Mouse (Mus musculus) kidney, embryonic 14.5 days (tissue): ENCODE measurements around the gene Stat5a. TPM values are rescaled to one million over a fixed set of nuclear protein-coding genes. Genes with fewer than 3 reads are reported as not detected.
A peak's percentile ranks its signal among the peaks of the same experiment; 100 is the strongest.

Experiments
- ATAC-seq: fragments of 200-750 bp; cut with Nextera tagmentation; 2 replicates; pipeline ENCODE4 v1.8.0; 2017; ENCODE audit warnings: moderate number of reproducible peaks, mild to moderate bottlenecking, moderate TSS enrichment, moderate library complexity; ENCODE audit not compliant: low FRiP score, low TSS enrichment
- H3K27ac ChIP-seq: fragments of 300-500 bp; sonication (generic); 2 replicates; pipeline ENCODE4 v1.5.1; 2014; ENCODE audit warnings: low read depth, mild to moderate bottlenecking, low read length, moderate library complexity, mixed read lengths
- H3K27me3 ChIP-seq: fragments of 300-500 bp; sonication (generic); 2 replicates; pipeline ENCODE4 v1.6.1; 2014; ENCODE audit warnings: mild to moderate bottlenecking, low read length; ENCODE audit not compliant: control insufficient read depth, insufficient read depth
- H3K36me3 ChIP-seq: fragments of 300-500 bp; sonication (generic); 2 replicates; pipeline ENCODE4 v1.6.1; 2014; ENCODE audit warnings: low read length, mixed read lengths; ENCODE audit not compliant: control insufficient read depth, insufficient read depth
- H3K4me1 ChIP-seq: fragments of 300-500 bp; sonication (generic); 2 replicates; pipeline ENCODE4 v1.6.1; 2014; ENCODE audit warnings: low read length, mixed read lengths; ENCODE audit not compliant: control insufficient read depth, insufficient read depth
- H3K4me2 ChIP-seq: fragments of 300-500 bp; sonication (generic); replicated peaks from 2 replicates; pipeline ENCODE4 v1.6.1; 2014; ENCODE audit warnings: low read depth, mild to moderate bottlenecking, low read length
- H3K4me3 ChIP-seq: fragments of 300-500 bp; sonication (generic); 2 replicates; pipeline ENCODE4 v1.5.1; 2014; ENCODE audit warnings: mild to moderate bottlenecking, low read length
- H3K9ac ChIP-seq: fragments of 300-500 bp; sonication (generic); 2 replicates; pipeline ENCODE4 v1.6.1; 2014; ENCODE audit warnings: low read depth, mild to moderate bottlenecking, low read length, moderate library complexity
- H3K9me3 ChIP-seq: fragments of 300-500 bp; sonication (generic); 2 replicates; pipeline ENCODE4 v1.6.1; 2016; ENCODE audit warnings: low read length; ENCODE audit not compliant: control insufficient read depth
- WGBS: fragments of 180-500 bp; shearing (Covaris S2); extraction: QIAGEN DNeasy Blood & Tissue Kit; methylation state at CpG from one replicate; pipeline ENCODE4 v1.1.7; 2014; 5-methylcytosine and 5-hydroxymethylcytosine counted together
- polyA plus RNA-seq: library from polyadenylated mRNA; unstranded; fragments of >200 nt; fragmentation: Nextera tagmentation; extraction: Ambion mirVana; gene quantifications from 2 replicates; pipeline ENCODE4 v1.2.1, GENCODE M21; 2014

Gene Stat5a
- polyA plus RNA-seq, 1 experiment from 2014 or later: 3.0 TPM

DNA sequence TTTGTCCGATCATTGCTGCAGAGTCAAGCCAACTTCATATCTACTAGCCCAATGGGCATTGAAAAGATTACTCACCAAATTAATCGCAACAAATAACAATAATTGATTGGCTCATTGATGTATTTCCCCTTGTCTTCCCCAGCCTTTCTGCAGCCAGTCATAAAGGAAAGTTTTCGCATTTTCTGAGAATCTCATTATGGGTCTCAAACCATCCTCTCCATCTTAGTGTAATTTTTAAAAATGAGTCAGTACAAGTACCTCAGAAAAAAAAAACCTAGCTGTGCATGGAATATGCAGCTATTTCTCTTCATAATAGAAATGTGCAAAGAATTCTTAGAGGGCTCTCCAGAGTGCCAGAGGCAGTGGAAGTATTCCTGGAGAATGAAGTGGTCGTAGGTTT is 15.0 kb upstream of the Stat5a start:
- Histone ChIP-seq H3K9me3 (no peaks in the 10 kb centered on the region), H3K27ac (no peak overlapping the region), H3K9ac (no peak overlapping the region), H3K4me1 (peaks cover 8% of the 10 kb centered on the region; the same call in 1 of the 2 replicates), H3K4me2 (no peak overlapping the region), H3K27me3 (no peaks in the 10 kb centered on the region), H3K36me3 (no peaks in the 10 kb centered on the region), H3K4me3 (no peak overlapping the region)
- WGBS: 89% methylated on average over 4 of the region's 4 CpGs
- ATAC-seq: no peak

DNA sequence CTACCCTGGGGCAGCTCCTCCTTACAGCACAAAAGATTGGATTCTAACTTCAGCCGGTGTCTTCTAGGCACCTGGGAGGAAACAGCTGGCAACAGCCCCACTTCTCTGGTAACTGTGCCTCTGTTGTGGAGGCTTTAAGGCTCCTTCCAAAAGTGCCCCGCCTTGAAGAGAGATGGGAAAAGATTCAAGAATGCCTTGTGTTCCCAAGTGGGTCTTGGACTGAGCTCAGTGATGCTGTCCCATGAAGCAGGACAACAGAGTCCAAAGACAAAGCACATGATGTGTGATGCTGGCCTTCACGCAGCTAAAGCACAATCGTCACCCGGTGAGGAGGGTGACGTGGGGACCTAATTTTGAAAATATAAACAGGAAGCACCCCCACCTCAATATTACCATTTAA is 13.4 kb upstream of the Stat5a start:
- no peak overlapping the region for H3K4me2 ChIP-seq
- H3K9ac ChIP-seq: no peak overlapping the region
- no peaks in the 10 kb centered on the region for H3K36me3 ChIP-seq
- WGBS: 83% methylated on average over 6 of the region's 6 CpGs
- no peaks in the 10 kb centered on the region for H3K27me3 ChIP-seq
- no peak for ATAC-seq
- peaks cover 15% of the 10 kb centered on the region; the same call in 1 of the 2 replicates for H3K4me1 ChIP-seq
- no peak overlapping the region for H3K27ac ChIP-seq
- no peak overlapping the region for H3K4me3 ChIP-seq
- H3K9me3 ChIP-seq: no peaks in the 10 kb centered on the region

DNA sequence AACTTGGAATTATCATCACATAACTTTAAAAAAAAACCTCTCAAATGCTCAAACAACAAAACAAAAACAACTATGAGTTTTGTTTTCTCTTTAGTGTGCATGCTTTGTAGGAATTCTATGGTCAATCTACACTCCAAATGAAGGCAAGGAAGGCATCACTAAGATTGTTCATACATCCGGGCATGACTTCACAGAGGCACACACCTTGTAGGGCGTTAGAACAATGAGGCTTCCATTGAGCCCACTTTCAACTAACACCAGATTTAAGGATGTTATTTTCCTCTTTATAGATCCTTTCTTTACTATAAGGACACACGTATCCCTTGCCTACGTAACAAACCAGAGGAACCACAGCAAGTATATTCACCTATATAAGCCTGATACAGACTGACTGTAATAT is 11.6 kb upstream of the Stat5a start:
- 93% methylated on average over 4 of the region's 4 CpGs for WGBS

DNA sequence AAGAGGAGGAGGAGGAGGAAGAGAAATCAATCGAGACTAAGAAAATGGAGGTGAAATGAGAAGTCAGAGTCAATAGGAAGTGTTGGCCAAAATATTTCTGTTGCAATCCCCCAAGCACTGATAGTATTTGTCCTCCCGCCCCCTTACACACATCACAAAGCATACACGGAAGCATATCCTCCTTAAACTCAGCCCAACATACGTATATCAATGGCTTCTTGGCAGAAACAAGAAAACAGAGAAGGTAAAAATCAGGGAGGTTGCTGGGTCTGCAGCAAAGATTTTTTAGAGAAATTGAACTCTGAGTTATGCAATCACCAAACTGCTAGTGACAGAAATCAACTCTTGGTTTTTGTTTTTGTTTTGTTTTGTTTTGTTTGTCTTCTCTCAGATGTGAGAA is 11.1 kb upstream of the Stat5a start:
- 65% methylated on average over 4 of the region's 4 CpGs for WGBS
- no peak for ATAC-seq

More for the DNA sequence above, 11.6 kb upstream of the Stat5a start:
- Histone ChIP-seq H3K9ac (no peak overlapping the region), H3K4me1 (peaks cover 15% of the 10 kb centered on the region; the same call in 1 of the 2 replicates), H3K27me3 (no peaks in the 10 kb centered on the region), H3K4me3 (no peak overlapping the region), H3K27ac (no peak overlapping the region), H3K36me3 (no peaks in the 10 kb centered on the region), H3K9me3 (no peaks in the 10 kb centered on the region), H3K4me2 (no peak overlapping the region)
- no peak for ATAC-seq

DNA sequence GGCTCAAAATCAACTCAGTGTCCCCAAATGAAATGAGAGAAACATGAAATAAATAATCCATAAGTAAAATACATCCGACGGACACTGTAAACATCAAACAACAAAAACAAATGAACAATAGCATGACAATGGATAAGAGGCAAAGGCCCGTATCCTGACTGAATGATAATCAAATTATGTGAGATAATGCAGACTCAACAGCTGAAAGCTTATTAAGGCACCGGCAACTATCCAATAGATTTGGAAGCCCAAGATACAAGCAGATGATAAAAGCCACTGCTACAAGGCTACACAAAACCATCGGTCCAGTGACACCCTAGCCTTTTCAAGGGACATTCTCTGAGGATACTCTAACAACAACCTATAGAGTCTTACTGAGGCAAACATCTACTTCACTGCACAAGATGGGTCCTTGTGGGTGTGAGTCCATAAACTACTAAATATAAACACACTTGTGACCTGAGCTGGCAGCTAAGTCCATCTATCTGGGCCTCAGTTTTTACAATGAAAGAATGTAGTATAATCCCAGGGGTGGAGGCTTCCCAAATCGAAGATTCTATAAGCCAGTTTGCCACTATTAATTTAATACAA is 10.3 kb upstream of the Stat5a start:
- Histone ChIP-seq H3K4me3 (peak overlapping the region; percentile 98; the same call in 1 of the 2 replicates), H3K4me2 (peak overlapping the region; percentile 88; the same call in 1 of the 2 replicates), H3K27me3 (no peaks in the 10 kb centered on the region), H3K9ac (0 out of 2 replicates have a peak overlapping the region, but pooled peaks have one; percentile 5), H3K27ac (no peak overlapping the region), H3K36me3 (no peaks in the 10 kb centered on the region), H3K4me1 (peaks cover 15% of the 10 kb centered on the region; the same call in 1 of the 2 replicates), H3K9me3 (no peaks in the 10 kb centered on the region)
- WGBS: 78% methylated on average over 6 of the region's 6 CpGs
- no peak for ATAC-seq

More for the DNA sequence above, 11.1 kb upstream of the Stat5a start:
- Histone ChIP-seq H3K4me1 (peaks cover 15% of the 10 kb centered on the region; the same call in 1 of the 2 replicates), H3K9me3 (no peaks in the 10 kb centered on the region), H3K4me2 (no peak overlapping the region), H3K27me3 (no peaks in the 10 kb centered on the region), H3K9ac (no peak overlapping the region), H3K36me3 (no peaks in the 10 kb centered on the region), H3K4me3 (no peak overlapping the region), H3K27ac (no peak overlapping the region)

DNA sequence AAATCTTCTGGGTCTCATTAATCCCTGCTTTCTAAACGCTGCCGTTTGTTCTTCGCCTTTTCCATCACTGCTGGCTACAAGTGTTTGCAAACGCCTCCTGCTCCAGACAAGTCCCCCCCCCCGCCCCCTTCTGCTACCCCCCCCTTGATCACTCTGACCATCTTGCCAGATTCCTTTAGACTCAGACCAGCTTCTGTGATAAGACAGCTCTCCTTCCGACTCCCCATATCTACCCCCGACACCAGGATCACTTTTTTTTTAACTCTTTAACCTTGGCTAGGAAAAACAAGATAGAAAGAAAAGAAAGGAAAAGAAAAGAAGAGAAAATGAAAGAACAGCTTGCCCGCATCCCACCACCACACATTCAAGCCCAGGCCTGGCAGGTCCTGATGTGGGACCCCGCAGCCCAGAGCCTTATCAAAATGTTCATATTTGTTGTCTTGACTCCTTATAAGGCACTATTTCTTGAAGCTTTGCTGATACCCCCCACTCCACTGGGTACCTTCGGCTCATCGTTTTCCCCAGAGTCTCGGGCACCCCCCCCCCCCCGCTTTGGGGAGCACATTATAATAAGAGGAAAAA is 9.6 kb upstream of the Stat5a start:
- 5% methylated on average over 13 of the region's 13 CpGs for WGBS
- no peaks in the 10 kb centered on the region for H3K9me3 ChIP-seq
- ATAC-seq: no peak
- peaks cover 3% of the 10 kb centered on the region; the same call in 1 of the 2 replicates for H3K27me3 ChIP-seq
- H3K27ac ChIP-seq: no peak overlapping the region
- H3K36me3 ChIP-seq: no peaks in the 10 kb centered on the region
- H3K9ac ChIP-seq: peak overlapping the region; percentile 96
- peak overlapping the region; percentile 88 for H3K4me2 ChIP-seq
- H3K4me3 ChIP-seq: peak overlapping the region; percentile 98
- peaks cover 15% of the 10 kb centered on the region; the same call in 1 of the 2 replicates for H3K4me1 ChIP-seq

DNA sequence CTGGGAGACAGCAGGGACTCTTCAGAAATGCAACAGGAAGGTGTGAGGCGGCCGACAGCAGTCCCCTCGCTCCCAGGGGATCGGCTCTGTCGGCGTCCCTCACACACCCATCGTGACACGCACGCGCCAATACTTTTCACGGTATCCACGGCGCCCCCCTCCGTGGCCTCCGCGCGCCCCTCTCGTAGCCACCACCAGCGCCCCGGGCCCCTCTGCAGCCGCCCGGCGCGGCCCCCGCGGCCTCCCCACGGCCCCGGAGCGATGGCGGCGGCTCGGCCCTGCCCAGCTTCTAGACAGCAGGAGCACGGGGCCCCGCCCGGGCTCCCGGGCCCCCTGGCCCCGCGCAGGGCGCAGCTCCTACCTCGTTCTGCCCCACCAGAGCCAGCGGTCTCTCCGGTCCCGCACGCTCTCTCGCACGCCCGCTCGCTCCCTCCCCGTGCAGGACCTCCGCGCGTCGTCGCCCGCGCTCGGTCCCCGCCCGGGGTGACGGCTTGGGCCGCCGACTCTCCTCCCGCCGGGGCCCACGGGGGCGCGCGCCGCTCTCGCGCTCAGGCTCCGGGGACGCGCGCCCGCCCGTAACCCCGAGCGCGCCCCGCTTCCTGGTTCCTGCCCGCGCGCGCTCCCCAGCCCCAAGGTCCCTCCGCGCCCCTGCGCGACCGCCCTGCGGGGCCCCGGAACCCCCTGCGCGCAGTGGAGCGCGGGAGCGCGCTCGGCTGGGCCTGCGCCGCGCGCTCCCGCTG is 8.9 kb upstream of the Stat5a start, which contains the start of gene Stat5b:
Gene Stat5b (minus strand): TSS at position 687 of the 740 bp plus-strand sequence.
- H3K9me3 ChIP-seq: no peaks in the 10 kb centered on the region
- peak within 1 kb of the TSS; percentile 98 for H3K4me3 ChIP-seq
- peak within 1 kb of the TSS; percentile 88 for H3K4me2 ChIP-seq
- WGBS: under 1% methylated on average over 69 of the region's 104 CpGs
- no peaks in the 10 kb centered on the region for H3K36me3 ChIP-seq
- H3K4me1 ChIP-seq: peaks cover 15% of the 10 kb centered on the region; the same call in 1 of the 2 replicates
- H3K27me3 ChIP-seq: peaks cover 3% of the 10 kb centered on the region; the same call in 1 of the 2 replicates
- ATAC-seq: peak; percentile 79
- peak within 1 kb of the TSS; percentile 81 for H3K27ac ChIP-seq
- peak within 1 kb of the TSS; percentile 96 for H3K9ac ChIP-seq

DNA sequence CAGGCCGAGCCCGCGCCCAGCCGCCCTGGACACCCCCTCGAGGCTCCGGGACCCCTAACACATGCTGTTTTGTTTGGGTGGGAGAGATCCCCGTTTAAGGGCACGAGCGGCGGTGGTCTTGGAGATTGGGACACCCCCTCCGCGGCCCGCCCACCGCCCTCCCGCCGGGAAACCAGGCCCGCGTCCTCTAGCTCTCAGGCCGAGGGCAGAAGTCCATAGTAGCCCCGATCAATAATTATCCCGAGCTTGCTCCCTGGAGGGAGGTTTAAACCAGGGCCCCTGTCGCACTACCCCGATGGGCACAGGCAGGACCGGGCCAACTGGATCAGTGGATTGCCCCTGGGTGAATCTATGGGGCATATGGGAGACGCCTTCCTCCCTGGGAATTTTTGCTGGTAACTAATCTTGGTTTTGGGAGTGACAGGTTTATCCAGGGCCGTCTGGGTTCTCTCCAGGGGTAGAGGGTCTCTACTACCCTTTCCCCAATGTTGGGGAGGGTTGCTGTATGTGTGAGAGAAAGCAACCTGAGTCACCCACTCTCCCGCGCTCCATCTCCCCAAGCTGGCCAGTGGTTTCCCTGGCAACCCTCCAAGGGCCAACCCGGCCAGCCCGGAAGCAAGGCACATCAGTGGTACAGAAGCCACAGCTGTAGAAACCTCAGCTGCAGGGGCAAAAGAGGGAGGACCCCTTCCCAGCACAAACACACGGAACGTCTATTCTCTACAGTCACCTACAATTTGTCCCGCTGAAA is 8.2 kb upstream of the Stat5a start:
- ATAC-seq: peak; percentile 75
- Histone ChIP-seq H3K4me1 (peaks cover 15% of the 10 kb centered on the region; the same call in 1 of the 2 replicates), H3K9ac (peak overlapping the region; percentile 96), H3K27me3 (peaks cover 3% of the 10 kb centered on the region; the same call in 1 of the 2 replicates), H3K36me3 (no peaks in the 10 kb centered on the region), H3K27ac (peak overlapping the region; percentile 81), H3K9me3 (no peaks in the 10 kb centered on the region), H3K4me3 (peak overlapping the region; percentile 98), H3K4me2 (peak overlapping the region; percentile 88)
- WGBS: under 1% methylated on average over 27 of the region's 33 CpGs
